Mouse (Mus musculus) kidney, adult 2 months (tissue): ENCODE measurements around the gene Fam169a.

Experiments
- CTCF ChIP-seq: fragments of 200-500 bp; conservative IDR thresholded peaks from 2 replicates; pipeline ENCODE4 v1.5.1; 2011; ENCODE audit warnings: low read depth, mild to moderate bottlenecking, control low read depth, low read length, moderate library complexity, mixed read lengths; ENCODE audit not compliant: insufficient read depth, insufficient read length
- POLR2A ChIP-seq: fragments of 200-500 bp; IDR thresholded peaks from one replicate; pipeline ENCODE4 v1.6.1; 2011; ENCODE audit warnings: low read depth, low read length, control low read depth

DNA sequence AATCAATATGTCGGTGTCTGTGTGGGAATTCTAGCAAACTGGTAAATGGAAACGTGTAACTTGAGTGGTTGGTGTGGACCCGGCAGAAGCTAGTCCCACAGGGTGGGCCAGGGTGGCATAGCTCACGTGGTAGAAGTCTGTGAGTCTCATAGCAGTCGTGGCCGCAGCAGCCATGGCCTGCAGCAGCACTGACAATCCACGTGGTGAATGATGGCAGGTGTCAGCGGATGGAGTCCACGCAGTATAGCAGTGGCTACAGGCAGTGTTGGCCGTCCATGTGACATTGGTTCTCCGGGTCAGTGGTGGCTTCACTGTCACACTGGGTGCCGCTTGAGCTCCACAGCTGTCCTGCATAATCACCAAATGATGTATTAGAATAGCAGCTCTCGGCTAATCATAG, 37.0 kb upstream of the Fam169a start:
- TF ChIP-seq POLR2A, result no peak
- no peak for TF ChIP-seq CTCF
